Mouse (Mus musculus): ENCODE results near the gene Orc4. TPM values are rescaled to one million over a fixed set of nuclear protein-coding genes. Genes with fewer than 3 reads are reported as not detected.
"Not testable (repeated sequence)": the region's sequence is repeated elsewhere in the genome, so short reads cannot be mapped to it uniquely, and the experiment has no call there.

Gene Orc4
- total RNA-seq (2021): 10 to 100 TPM; 67.2 to 68.3 TPM
- long read RNA-seq, experiment 1, full-length matches to known transcripts: 42 of 62 reads
- long read RNA-seq, experiment 1, partial matches to known transcripts: 3 of 62 reads
- long read RNA-seq, experiment 1, other reads (novel, unspliced or antisense): 17 of 62 reads
- long read RNA-seq, experiment 2, full-length matches to known transcripts: 9 of 13 reads
- long read RNA-seq, experiment 2, partial matches to known transcripts: 0 of 13 reads
- long read RNA-seq, experiment 2, other reads (novel, unspliced or antisense): 4 of 13 reads

- no peak for DNase-seq
These were observed at the start of gene Orc4 for GRCm38 (mm10) chr2:48950252-48950315. TSS of gene Orc4 (minus strand) at chr2:48950277.

- DNase-seq: no peak
These were observed 40.2 kb upstream of the Orc4 start for GRCm38 (mm10) chr2:48990322-48990721.

- no peak for DNase-seq
These were observed 28.8 kb upstream of the Orc4 start for GRCm38 (mm10) chr2:48978920-48979319.

- DNase-seq: no peak
These were observed 6.5 kb upstream of the Orc4 start for GRCm38 (mm10) chr2:48956591-48956990.

- DNase-seq: no peak
These were observed 321 bp upstream of the Orc4 start for GRCm38 (mm10) chr2:48950316-48950880.

GRCm38 (mm10) chr2:48949743-48950251 lies 280 bp downstream of the Orc4 start:
- peak; percentile 43 to 47 for DNase-seq

GRCm38 (mm10) chr2:48948841-48949584 lies 1.1 kb downstream of the Orc4 start, which contains the start of gene Mbd5:
TSS of gene Mbd5 (plus strand) at chr2:48949508.
- peak; percentile 99 to 100 for DNase-seq

GRCm38 (mm10) chr2:48947761-48948160 lies 2.3 kb downstream of the Orc4 start:
- DNase-seq: no peak

GRCm38 (mm10) chr2:48935058-48935457 lies 15.0 kb downstream of the Orc4 start:
- DNase-seq: no peak

- DNase-seq: no peak
These were observed 34.2 kb downstream of the Orc4 start for GRCm38 (mm10) chr2:48915832-48916231.

- DNase-seq: peak in 1 of 2 experiments; percentile 2
These were observed 35.9 kb downstream of the Orc4 start for GRCm38 (mm10) chr2:48914185-48914584.

- DNase-seq: peak in 1 of 2 experiments; percentile 7
These were observed 41.2 kb downstream of the Orc4 start for GRCm38 (mm10) chr2:48908866-48909265.

- no peak for DNase-seq
These were observed 54.9 kb downstream of the Orc4 start for GRCm38 (mm10) chr2:48895186-48895585.

- peak; percentile 6 to 65 for DNase-seq
These were observed 64.1 kb downstream of the Orc4 start for GRCm38 (mm10) chr2:48885945-48886344.

GRCm38 (mm10) chr2:48868199-48868913 lies 81.7 kb downstream of the Orc4 start:
- DNase-seq: no peak

GRCm38 (mm10) chr2:48865596-48865995 lies 84.5 kb downstream of the Orc4 start:
- DNase-seq: not testable (repeated sequence)

Other genes with a start within 250 kb of the Orc4 start
- gene Acvr2a, start 136.2 kb downstream of the Orc4 start, total RNA-seq (2021): 10 to 100 TPM; 17.1 to 24.8 TPM
- gene Mbd5, start 769 bp downstream of the Orc4 start, total RNA-seq (2021): 10 to 100 TPM; 40.3 to 47.4 TPM